Mouse (Mus musculus): ENCODE measurements around the gene Pomgnt1.

Gene Pomgnt1

GRCm38 (mm10) chr4:116137421-116137996, 13.9 kb downstream of the Pomgnt1 start:
- no peak for DNase-seq (ENCODE audit: low read depth, low spot score)

- DNase-seq (ENCODE audit: low read depth, low spot score): no peak
These were observed 17.3 kb downstream of the Pomgnt1 start for GRCm38 (mm10) chr4:116140801-116141574.

DNA sequence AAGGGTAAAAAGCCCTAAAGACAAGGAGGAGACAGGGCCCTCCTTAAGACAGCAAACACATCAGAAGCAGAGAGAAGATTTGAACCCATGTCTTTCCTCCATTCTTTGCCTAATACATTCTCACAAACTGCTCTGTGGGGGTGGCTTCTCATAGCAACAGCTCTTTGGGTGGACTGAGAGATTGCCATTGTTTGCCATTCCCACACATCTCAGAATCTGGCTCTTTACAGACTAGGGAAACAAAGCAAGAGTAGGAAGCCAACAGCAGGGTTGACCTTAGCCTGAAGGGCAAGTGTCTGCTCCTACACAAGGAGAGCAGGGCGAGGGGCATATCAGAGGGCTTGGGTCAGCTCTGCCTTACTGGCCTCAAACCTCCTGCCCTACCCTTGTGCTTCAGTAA, 18.1 kb downstream of the Pomgnt1 start:
- DNase-seq (ENCODE audit: low read depth, low spot score): no peak

GRCm38 (mm10) chr4:116142269-116142668, 18.6 kb downstream of the Pomgnt1 start:
- DNase-seq (ENCODE audit: low read depth, low spot score): no peak

- no peak for DNase-seq (ENCODE audit: low read depth, low spot score)
These were observed 19.7 kb downstream of the Pomgnt1 start for GRCm38 (mm10) chr4:116143317-116143811.

DNA sequence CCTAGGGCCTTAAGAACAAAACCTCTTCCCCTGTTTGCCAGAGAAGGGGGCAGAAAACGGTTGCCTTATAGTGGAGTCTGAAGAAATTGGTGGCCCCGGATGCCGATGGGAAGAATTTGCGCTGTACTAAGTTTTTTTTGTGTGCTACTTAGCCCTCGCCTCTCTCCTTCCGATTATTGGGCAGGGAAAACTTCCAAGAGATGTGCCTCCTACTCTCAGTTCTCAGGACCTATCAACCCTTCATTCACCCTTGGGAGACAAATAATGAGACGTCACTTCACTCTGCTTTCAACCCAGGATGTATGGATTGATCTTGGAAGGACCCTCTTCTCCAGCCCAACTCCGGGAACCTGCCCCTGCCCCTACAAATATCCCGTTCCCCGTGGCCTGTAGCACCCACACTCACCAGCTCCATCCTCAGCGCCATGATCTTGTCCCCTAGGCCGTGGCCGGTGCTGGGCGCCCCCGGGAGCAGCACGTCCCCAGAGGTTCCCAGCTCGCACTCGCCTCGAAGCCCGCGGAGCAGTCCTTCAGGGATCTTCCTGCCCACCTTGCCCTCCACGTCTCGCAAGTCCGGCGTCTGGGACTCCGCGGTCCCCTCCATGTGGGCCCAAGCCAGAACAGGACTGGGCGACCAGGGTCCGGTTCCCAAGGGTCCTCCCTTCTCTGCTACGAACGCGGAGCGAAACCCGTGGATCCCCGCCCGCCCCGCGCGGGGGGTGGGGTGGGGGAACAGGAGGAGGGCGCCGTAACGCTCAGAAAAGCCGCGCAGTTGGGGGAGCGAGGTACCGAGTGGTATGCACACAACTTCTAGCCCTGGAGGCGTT, 20.5 kb downstream of the Pomgnt1 start:
- DNase-seq (ENCODE audit: low read depth, low spot score): no peak

DNA sequence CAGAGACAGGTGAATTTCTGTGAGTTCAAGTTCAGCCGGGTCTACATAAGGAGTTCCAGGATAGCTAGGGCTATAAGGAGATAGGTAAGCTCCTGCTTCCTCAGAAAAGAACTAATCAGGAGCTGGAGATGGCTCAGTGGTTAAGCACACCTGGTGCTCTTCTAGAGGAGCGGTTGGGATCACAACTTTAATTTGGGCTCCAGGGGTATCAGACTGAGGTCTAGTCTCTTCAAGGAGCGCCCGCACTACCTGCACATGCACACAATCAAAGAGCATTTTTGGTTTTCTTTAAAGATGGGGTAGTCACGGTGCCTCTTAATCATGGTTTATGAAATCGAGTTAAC, 26.1 kb downstream of the Pomgnt1 start:
- DNase-seq (ENCODE audit: low read depth, low spot score): no peak

DNA sequence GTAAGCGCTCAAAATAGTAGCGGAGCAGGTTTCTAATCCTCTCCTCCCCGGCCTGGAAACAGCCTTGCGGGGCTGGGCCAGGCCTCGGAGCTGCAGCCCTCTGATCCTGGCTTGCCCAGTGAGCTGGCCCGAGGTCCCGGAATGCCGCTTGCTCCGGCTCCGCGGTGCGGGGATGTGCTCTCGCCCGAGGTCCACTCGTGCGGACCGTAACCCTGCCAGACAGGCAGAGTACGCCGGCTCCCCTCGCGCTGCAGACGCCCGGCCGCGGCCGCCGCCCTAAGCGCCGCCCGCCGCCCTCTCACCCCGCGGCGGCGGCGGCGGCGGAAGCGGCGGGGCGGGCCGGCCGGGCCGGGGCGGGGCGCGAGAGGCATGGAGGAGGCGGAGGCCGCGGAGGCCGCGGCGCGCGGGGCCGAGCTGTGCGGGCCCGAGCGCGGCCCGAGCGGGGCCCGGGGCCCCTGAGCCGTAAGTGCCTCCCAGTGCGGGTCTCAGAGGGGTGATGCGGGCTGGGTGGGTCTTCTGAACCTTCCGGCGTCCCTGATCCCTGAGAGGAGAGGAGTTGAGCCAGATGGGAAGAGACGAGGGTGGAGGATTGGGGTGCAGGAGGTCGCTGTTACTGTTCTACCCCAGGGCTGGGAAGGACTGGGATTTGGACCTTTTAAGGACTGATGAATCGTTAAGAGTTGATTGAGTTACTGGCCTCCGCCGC, 26.7 kb downstream of the Pomgnt1 start:
- DNase-seq (ENCODE audit: low read depth, low spot score): peak; percentile 53

- no peak for DNase-seq (ENCODE audit: low read depth, low spot score)
These were observed 27.2 kb downstream of the Pomgnt1 start for GRCm38 (mm10) chr4:116150862-116151221.

DNA sequence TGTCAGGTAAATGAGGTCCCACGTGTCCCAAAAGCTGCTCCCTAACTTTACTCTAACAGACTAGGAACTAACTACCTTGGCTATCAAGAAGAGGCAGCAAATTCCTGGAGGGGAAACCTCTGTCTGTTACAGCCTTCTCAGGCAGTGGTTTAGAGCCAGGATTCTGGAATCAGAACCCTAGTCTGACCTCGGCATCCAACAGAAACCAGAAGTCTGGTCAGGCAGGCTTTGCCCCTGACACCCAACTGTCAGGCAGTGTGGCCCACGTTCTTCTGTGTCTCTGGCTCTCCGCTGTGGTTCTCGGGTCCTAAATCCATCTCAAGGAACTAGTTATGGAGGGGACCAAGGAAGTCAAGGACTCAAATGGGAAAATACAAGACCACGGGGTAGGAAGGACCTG, 27.6 kb downstream of the Pomgnt1 start, which contains the start of gene Lurap1:
Gene Lurap1, minus strand, starts transcription at position 101 of the 400 bp plus-strand sequence.
- no peak for DNase-seq (ENCODE audit: low read depth, low spot score)

DNA sequence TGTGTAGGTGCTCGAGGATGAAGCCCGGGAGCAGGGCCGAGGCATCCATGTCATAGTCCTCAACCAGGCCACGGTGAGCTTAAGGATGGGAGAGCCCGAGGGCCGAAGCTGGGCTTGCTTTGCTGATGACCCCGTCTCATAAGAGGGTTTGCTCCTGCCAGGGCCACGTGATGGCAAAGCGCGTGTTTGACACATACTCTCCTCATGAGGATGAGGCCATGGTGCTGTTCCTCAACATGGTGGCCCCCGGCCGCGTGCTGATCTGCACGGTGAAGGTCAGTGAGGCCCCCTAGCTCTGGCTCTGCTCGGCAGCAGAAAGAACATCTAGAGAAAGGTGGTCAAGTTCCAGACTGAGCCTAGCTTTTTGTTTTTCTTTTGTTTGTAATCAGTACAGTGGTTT, 29.1 kb downstream of the Pomgnt1 start:
- DNase-seq (ENCODE audit: low read depth, low spot score): no peak

DNA sequence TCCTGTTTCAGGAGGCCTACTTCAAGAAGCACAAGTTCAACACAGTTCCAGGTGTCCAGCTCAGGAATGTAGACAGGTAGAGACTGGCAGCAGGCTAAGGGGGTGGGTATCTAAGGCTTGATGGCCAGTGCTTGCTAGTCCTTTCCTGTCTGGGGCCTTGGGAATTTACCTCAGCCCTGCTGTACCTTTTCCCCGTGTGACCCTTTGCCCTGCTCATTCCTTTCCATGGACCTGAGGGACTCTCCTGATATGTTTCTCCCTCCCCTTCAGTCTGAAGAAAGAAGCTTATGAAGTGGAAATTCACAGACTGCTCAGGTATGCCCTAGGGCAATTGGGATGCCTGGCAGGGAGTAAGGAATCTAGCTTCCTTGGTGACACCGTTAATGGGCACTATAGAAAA, 34.2 kb downstream of the Pomgnt1 start:
- no peak for DNase-seq (ENCODE audit: low read depth, low spot score)

- DNase-seq (ENCODE audit: low read depth, low spot score): no peak
These were observed 36.3 kb downstream of the Pomgnt1 start for GRCm38 (mm10) chr4:116159912-116160311.

GRCm38 (mm10) chr4:116160769-116161168, 37.1 kb downstream of the Pomgnt1 start:
- DNase-seq (ENCODE audit: low read depth, low spot score): no peak

DNA sequence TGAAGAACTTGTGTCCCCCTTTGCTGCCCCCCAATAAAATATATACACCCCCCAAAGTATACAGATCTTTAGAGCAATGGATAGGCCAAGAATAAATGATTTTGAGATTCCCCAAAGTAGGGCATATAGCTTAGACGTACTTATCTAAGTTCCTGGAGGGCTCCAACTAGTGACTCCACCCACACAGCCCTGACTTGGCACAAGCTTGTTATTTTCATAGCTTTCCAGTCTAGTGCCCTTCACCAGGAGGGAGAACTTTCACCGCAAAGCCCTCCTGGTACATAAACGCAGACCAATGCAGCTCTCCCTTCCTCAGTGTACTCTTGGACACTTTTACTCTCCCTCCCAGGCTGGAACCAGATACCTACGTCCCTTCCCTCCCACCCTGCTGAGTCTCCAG, 38.5 kb downstream of the Pomgnt1 start:
- no peak for DNase-seq (ENCODE audit: low read depth, low spot score)

DNA sequence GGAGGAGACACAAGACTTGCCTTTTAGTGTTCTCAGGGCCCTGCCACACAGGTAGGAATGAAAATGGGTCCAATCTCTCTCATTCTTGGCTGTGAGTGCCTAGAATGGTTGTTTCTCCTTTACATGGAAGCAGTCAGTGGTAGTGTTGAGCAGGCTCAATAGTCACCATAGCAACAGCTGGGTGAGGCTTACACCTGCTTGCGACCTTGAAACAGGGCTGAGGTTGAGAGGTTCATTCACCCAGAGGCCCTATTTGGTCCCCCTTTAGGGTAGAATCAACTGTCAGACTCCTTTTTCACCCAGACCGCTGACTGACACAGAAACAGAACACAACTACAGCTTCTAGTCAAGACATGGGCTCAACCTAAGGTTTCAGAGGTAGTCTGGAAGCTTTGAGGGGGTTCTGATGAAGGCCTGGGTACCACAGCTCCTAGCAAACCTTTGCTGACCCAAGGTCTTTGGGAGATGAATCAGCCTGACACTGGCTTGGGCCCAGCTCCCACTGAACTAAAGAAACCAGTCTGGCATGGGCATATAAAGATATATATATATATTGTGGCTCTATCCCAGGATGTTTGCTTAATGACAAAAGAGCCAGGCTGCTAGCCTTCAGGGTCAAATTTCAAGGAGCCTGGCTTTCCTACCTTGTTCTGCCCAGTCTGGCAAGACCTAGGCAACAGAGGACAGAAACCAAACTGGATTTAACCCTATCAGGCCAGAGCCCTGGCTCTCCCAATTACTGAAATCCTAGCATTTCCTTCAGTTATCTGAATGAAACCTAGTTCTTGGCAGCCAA, 41.3 kb downstream of the Pomgnt1 start:
- no peak for DNase-seq (ENCODE audit: low read depth, low spot score)

- DNase-seq (ENCODE audit: low read depth, low spot score): no peak
These were observed 42.2 kb downstream of the Pomgnt1 start for GRCm38 (mm10) chr4:116165708-116166407.

- no peak for DNase-seq (ENCODE audit: low read depth, low spot score)
These were observed 43.8 kb downstream of the Pomgnt1 start, which contains the start of gene Tspan1 for GRCm38 (mm10) chr4:116167404-116167803. TSS of gene Tspan1 (minus strand) at chr4:116167601.

- peak; percentile 76 for DNase-seq (ENCODE audit: low read depth, low spot score)
These were observed 45.1 kb downstream of the Pomgnt1 start for GRCm38 (mm10) chr4:116168617-116169352.

- DNase-seq (ENCODE audit: low read depth, low spot score): no peak
These were observed 45.7 kb downstream of the Pomgnt1 start for GRCm38 (mm10) chr4:116169353-116169672.
